Mouse (Mus musculus) embryo, embryonic 11 days (tissue): ENCODE measurements at regions not wholly inside any gene's neighbourhood (a gene's known extent, or its start where the extent isn't known, plus 50 kb on each side); places are given as distances from the start of the nearest gene placed in this dataset.

Experiments
- DNase-seq: peaks from one replicate; pipeline ENCODE4 v3.0.0-alpha.2; 2015

DNA sequence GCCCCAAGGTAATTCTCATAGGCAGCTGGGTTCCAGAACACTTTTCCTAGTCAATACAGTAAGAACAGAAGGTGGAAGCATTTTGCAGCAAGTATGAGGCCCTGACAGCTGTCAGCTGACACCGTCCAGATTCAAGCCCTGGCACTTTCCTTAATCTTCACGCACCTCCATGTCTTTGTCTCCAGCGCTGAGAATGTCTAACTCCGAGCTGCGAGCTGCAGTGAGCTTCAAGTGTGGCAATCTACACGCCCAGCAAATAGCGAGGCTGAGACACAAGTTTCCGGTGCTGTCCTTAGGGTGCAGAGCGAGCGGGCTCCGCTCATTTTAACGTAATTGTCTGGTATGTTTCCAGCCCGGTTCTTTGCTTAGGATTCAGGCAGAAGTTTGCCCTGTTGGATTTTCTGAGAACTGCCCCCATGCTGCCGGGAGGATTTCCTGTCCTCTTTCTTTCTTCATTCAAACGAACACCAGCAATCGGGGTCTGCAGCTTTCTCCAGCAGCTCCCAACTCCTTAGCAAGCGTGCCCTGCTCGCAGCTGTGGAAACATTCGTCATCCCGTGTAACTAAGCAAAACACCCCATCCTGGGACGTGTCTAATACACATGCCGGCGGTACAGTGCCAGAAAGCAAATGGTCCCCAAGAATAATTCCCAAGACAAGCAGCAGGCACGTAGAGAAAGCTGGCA, 54.5 kb downstream of the Irx3 start:
- peak; percentile 54 for DNase-seq

DNA sequence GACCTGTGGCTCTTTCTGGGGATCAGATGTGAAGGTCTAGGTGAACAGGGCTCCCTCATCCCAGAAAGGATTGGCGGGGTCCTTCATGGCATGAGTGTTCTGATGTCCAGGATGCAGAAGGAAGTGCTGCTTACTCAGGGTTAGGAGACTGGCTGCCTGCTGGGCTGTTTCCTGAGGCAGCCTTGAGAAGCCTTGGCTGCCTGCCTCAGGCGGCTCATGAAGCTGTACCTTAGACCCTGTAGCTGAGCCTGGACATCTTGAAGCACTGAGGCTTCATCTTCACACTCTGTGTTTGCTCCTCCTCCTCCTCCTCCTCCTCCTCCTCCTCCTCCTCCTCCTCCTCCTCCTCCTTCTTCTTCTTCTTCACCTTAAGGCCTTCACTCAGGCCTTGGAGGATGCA, 77.2 kb downstream of the Irx3 start:
- no peak for DNase-seq
